Mouse (Mus musculus) fibroblast of lung, adult 2 months (primary cell): ENCODE data around the gene Arcn1.
"Not testable (repeated sequence)": the region's sequence is repeated elsewhere in the genome, so short reads cannot be mapped to it uniquely, and the experiment has no call there.

Experiments used
- DNase-seq: peaks from one replicate; pipeline ENCODE4 v3.0.0-alpha.2; 2011; ENCODE audit warnings: low read depth

Arcn1 gene

GRCm38 (mm10) chr9:44767101-44768028 lies at the start of gene Arcn1, which contains the start of gene Ift46:
Arcn1 (minus strand) TSS chr9:44767845.
Ift46 (plus strand) TSS chr9:44767908.
- peak; percentile 57 for DNase-seq

- no peak for DNase-seq
These were observed 46.5 kb upstream of the Arcn1 start for GRCm38 (mm10) chr9:44814179-44814578.

GRCm38 (mm10) chr9:44810316-44810715 lies 42.7 kb upstream of the Arcn1 start:
- no peak for DNase-seq

DNA sequence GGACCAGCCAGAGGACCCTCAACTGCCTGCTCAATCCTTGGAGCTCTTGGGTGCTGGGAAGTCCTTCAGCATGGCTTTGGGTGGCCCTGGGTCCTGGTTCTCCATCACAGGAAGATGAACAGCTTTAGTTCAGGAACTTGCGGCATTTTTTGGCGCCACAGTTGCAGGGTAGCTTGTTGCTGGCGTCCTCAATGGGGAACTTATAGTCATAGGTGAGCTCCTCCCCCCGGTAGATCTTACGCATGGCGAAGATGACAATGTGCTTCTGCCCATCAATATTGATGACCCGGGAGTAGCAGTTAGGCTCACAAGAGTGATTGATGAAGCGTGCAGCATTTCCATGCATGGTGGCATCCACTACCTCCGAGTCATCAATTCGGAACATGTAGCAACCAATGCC lies 40.1 kb upstream of the Arcn1 start:
- DNase-seq, result no peak

GRCm38 (mm10) chr9:44807141-44807540 lies 39.5 kb upstream of the Arcn1 start:
- DNase-seq, result no peak

DNA sequence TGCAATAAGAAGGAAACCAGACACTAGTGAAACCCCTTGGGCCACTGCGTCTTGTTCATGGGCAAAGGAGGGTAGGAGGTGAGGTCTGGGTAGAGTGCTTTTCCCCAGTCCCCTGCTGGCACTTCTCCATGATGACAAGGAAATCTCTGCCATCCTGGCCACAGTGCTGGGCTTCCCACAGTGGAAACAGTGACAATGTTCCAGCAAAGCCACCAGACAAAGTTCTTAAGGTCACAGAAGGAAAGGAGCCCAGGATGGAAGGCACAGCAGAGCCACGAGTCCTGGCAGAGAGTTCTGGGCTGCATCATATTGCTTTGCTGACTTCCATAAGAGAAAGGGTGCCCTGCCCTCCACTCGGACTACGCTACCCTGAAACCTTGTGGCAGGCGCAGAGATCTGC lies 37.9 kb upstream of the Arcn1 start:
- DNase-seq, result no peak

DNA sequence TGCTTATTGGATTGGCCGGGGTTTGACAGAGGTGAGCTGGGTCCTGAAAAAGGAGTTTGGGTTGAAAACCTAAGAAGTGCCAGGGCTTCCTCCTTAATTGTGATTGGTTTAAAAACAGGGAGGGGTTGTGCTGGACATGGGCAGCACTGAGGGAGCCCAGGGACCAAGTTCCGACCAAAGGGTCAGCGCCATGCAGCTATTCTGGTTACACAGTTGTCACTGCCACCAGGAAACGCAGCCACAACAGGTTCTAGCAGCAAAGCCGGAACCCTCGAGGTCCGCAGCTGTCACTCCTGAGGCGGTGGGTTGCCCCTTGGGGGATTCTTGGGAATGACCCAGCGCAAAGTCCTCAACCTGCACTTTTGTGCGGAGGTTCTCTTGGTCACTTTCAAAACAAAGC lies 37.0 kb upstream of the Arcn1 start:
- no peak for DNase-seq

- DNase-seq, result no peak
These were observed 35.3 kb upstream of the Arcn1 start, which contains the start of gene Ttc36 for GRCm38 (mm10) chr9:44802808-44803450. Ttc36 (minus strand) TSS chr9:44803072.

GRCm38 (mm10) chr9:44801669-44802068 lies 34.0 kb upstream of the Arcn1 start:
- no peak for DNase-seq

- DNase-seq, result no peak
These were observed 32.3 kb upstream of the Arcn1 start for GRCm38 (mm10) chr9:44799958-44800324.

DNA sequence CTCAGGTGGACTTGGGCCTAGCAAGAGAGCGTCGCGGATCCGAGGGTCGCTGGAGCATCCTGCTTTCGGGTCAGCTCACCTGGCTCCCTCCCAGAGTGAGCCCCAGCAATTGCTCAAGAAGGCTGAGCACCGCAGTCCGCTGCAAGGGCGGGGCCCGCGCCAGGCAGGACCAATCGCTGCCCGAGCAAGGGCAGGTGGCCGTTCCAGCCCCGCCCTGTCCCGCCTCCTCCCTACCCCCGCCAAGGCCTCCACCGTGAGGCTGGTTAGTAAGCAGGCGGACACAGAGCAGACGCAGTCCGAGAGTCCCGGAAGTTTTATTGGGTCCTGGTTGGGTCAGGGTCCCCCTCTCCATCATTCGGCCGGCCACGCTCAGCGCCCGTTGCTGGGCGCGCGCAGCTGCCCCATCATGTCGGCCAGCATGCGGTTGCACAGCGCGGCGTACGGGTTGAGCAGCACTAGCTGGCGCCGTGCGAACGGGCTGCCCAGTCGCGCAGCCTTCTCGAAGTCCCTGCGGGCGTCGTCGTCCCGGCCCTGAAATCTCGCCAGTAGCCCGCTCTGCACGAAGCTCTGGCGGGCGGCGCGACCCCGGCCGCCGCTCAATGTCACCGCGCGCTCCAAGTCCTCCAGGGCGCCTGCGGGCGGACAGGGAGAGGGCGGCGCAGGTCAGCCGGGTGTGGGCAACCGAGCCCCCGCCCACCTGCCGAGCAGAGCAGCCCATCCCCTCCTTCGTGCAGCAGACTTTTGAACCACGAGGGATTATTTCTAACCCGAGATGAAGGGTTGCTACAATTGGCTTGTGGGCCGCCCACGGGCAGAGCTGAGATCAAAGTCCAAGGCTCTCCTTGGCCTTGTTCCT lies 31.7 kb upstream of the Arcn1 start, which contains the start of gene Tmem25:
TSS of gene Tmem25 (minus strand) at position 206 of the 856 bp plus-strand sequence.
- peak; percentile 39 for DNase-seq

GRCm38 (mm10) chr9:44798298-44798697 lies 30.7 kb upstream of the Arcn1 start:
- no peak for DNase-seq

DNA sequence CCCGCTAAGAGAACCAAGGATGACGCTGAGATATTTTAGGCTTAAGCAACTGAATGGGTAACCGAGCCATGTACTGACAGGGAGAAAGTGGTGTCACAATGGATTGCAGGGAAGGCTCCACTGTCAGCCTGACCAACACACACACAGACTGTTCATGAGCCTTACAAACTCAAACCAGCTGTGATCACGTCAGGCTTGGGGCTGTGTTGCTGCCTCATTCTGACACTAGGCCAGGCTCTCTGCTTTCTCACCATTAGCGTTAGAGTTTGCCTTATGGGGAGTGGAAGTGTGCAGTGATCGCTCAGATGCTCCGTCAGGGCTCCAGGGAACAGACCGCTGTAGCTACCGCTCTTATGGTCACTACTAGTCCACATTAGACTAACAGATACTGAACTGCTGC lies 25.2 kb upstream of the Arcn1 start:
- no peak for DNase-seq

DNA sequence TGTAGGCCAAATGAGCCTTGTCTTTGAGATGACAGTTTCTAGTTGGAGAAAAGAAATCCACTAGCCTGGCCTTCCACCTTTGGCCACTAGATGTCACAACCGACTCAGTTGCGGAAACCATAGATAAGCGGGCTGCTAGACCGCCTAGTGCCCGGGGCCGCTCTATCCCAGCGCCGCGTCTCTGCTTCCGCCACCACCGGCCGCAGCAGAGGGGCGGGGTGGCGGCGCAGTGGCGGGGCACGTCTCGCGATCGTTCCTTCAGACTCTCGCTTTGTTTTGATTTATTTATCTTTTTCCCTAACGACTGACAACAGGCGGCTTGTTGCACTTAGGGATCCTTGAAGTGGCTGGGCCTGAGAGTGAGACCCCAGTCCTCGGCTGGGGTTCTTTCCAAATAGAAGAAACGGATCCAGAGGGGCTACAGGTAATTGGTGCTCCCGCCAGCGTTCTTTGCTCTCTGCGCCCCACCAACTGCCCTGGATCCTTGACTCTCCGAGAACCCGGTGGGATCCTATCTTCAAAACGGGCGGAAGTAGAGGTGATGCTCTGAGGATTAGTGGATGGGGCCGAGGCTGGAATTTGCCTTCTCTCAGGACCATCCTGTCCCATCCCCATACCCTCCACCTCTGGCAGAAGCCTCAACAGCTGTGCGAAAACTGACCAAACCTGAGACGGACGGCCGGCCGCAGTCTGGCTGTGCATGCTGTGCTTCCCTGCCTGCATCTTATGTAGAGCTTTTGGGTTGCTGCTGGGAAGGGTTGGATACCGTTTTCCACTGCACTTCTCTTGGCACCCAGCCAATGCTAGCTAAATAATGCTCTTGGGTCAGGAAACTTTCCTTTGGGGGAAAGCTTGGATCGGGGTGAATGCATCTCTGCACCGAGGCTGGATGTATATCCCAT lies 5.4 kb upstream of the Arcn1 start:
- peak; percentile 91 for DNase-seq

GRCm38 (mm10) chr9:44772392-44772749 lies 4.7 kb upstream of the Arcn1 start:
- DNase-seq, result no peak

DNA sequence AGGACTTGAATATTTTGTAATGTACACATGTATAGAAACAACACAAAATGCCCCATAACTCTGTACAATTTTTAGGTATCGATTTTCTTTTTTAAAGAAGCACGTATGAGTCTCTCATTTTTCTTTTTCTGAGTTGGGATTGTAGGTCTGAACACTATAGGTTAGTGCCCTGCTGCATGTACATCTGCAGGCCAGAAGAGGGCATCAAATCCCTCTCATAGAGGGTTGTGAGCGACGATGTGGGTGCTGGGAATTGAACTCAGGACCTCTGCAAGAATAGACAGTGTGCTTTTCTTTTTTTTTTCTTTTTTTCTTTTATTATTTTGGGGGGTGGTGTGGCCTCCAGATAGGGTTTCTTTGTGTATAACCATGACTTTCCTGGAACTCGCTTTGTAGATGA lies 3.7 kb upstream of the Arcn1 start:
- no peak for DNase-seq

GRCm38 (mm10) chr9:44768029-44768394 lies 367 bp upstream of the Arcn1 start:
- not testable (repeated sequence) for DNase-seq

- no peak for DNase-seq
These were observed 6.8 kb downstream of the Arcn1 start for GRCm38 (mm10) chr9:44760873-44761272.

DNA sequence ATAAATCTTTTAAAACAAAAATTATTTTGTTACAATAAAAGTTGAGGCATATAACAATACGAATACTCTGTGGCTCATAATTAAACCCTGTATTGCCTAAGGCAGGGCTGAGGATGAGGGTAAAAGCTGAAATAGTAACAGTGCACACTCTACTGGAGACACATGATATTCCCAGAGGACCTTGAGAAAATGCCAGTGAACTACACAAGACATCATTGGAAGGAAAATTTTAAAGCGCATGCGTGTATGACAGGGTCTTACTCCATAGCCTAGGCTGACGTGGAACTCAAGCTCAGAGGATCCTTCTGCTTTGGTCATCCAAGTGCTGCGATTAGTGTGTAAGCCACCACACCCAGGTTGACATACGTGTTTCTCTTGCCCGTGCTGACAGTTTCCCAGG lies 19.2 kb downstream of the Arcn1 start:
- no peak for DNase-seq

- DNase-seq, result no peak
These were observed 20.3 kb downstream of the Arcn1 start for GRCm38 (mm10) chr9:44747341-44747740.

GRCm38 (mm10) chr9:44746666-44747065 lies 21.0 kb downstream of the Arcn1 start:
- no peak for DNase-seq
